Mouse (Mus musculus) kidney, postnatal 0 days (tissue): ENCODE data around the gene Ddx39b. TPM values are rescaled to one million over a fixed set of nuclear protein-coding genes. Genes with fewer than 3 reads are reported as not detected.
A peak's percentile ranks its signal among the peaks of the same experiment; 100 is the strongest.

Experiments used
- ATAC-seq: fragments of 200-750 bp; cut with Nextera tagmentation; replicated peaks from 2 replicates; pipeline ENCODE4 v1.8.0; 2017; ENCODE audit warnings: low read depth, moderate number of reproducible peaks, moderate TSS enrichment, moderate library complexity; ENCODE audit not compliant: low FRiP score
- DNase-seq: peaks from one replicate; pipeline ENCODE4 v3.0.0-alpha.2; 2016; ENCODE audit warnings: low spot score
- H3K27ac ChIP-seq: fragments of 300-500 bp; sonication (generic); 2 replicates; pipeline ENCODE4 v1.5.1; 2014; ENCODE audit warnings: mild to moderate bottlenecking
- H3K27me3 ChIP-seq: fragments of 300-500 bp; sonication (generic); 2 replicates; pipeline ENCODE4 v1.6.1; 2014; ENCODE audit warnings: low read length, mixed read lengths; ENCODE audit not compliant: insufficient read depth
- H3K36me3 ChIP-seq: fragments of 300-500 bp; sonication (generic); 2 replicates; pipeline ENCODE4 v1.6.1; 2014; ENCODE audit warnings: low read length, mixed read lengths; ENCODE audit not compliant: insufficient read depth
- H3K4me1 ChIP-seq: fragments of 300-500 bp; sonication (generic); replicated peaks from 2 replicates; pipeline ENCODE4 v1.6.1; 2014; ENCODE audit warnings: antibody characterized with exemption, low read length, mixed read lengths; ENCODE audit not compliant: insufficient read depth
- H3K4me2 ChIP-seq: fragments of 300-500 bp; sonication (generic); 2 replicates; pipeline ENCODE4 v1.6.1; 2014; ENCODE audit warnings: mild to moderate bottlenecking, low read length, moderate library complexity, mixed read lengths
- H3K4me3 ChIP-seq: fragments of 300-500 bp; sonication (generic); replicated peaks from 2 replicates; pipeline ENCODE4 v1.5.1; 2014; ENCODE audit warnings: low read depth, low read length
- H3K9ac ChIP-seq: fragments of 300-500 bp; sonication (generic); 2 replicates; pipeline ENCODE4 v1.6.1; 2014; ENCODE audit warnings: low read depth, low read length
- H3K9me3 ChIP-seq: fragments of 300-500 bp; sonication (generic); replicated peaks from 2 replicates; pipeline ENCODE4 v1.6.1; 2016; ENCODE audit warnings: low read length, inconsistent platforms, mixed read lengths
- CTCF ChIP-seq: IDR thresholded peaks from 2 replicates; pipeline ENCODE4 v1.5.1; 2016; ENCODE audit warnings: antibody characterized with exemption, low read depth, mild to moderate bottlenecking, moderate library complexity
- WGBS: fragments of 180-500 bp; shearing (Covaris S2); extraction: QIAGEN DNeasy Blood & Tissue Kit; methylation state at CpG from one replicate; pipeline ENCODE4 v1.1.7; 2014; 5-methylcytosine and 5-hydroxymethylcytosine counted together
- polyA plus RNA-seq: library from polyadenylated mRNA; unstranded; fragments of >200 nt; fragmentation: Nextera tagmentation; extraction: Ambion mirVana; gene quantifications from 2 replicates; pipeline ENCODE4 v1.2.1, GENCODE M21; 2015

Ddx39b gene
- polyA plus RNA-seq, 1 experiment from 2014 or later: 303 TPM

DNA sequence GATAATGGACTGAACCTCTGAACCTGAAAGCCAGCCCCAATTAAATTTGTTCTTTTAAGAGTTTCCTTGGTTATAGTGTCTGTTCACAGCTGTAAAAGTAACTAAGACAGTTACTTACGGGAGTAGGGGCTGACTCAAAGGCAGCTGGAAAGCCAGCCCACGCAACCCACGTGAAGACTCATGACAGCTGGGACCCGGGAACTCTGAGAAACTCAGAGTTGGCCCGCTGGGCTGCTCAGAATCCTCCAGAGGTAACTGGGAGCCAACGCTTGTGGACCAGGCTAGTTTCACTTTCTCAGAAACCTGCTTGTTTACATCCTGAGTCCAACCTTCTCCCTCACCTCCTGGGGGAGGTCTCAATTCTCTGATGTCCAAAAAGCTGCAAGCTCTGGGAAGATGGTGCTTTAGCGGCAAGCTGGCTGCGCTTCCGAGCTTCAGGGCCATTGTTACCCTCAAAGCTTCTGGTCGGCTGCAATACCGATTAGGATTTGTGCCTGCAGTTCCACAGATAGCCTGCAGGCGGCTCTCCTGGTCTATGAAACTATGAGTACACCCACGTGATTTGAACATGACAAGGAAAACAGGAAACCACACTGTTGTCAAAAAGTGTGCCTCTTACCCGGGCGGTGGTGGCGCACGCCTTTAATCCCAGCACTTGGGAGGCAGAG is 16.4 kb downstream of the Ddx39b start:
- peak overlapping the region; percentile 10; the same call in 1 of the 2 replicates for H3K4me3 ChIP-seq
- no peak overlapping the region for H3K27ac ChIP-seq
- TF ChIP-seq CTCF: peak; percentile 83
- H3K9ac ChIP-seq: no peak overlapping the region
- no peaks in the 10 kb centered on the region for H3K27me3 ChIP-seq
- DNase-seq (peak; percentile 94), ATAC-seq (0 out of 2 replicates have a peak, but pooled peaks have one; percentile 13)
- H3K4me2 ChIP-seq: peak overlapping the region; percentile 54
- no peaks in the 10 kb centered on the region for H3K4me1 ChIP-seq
- WGBS: 11% methylated on average over 17 of the region's 17 CpGs
- H3K9me3 ChIP-seq: no peaks in the 10 kb centered on the region
- H3K36me3 ChIP-seq: peaks cover 11% of the 10 kb centered on the region

DNA sequence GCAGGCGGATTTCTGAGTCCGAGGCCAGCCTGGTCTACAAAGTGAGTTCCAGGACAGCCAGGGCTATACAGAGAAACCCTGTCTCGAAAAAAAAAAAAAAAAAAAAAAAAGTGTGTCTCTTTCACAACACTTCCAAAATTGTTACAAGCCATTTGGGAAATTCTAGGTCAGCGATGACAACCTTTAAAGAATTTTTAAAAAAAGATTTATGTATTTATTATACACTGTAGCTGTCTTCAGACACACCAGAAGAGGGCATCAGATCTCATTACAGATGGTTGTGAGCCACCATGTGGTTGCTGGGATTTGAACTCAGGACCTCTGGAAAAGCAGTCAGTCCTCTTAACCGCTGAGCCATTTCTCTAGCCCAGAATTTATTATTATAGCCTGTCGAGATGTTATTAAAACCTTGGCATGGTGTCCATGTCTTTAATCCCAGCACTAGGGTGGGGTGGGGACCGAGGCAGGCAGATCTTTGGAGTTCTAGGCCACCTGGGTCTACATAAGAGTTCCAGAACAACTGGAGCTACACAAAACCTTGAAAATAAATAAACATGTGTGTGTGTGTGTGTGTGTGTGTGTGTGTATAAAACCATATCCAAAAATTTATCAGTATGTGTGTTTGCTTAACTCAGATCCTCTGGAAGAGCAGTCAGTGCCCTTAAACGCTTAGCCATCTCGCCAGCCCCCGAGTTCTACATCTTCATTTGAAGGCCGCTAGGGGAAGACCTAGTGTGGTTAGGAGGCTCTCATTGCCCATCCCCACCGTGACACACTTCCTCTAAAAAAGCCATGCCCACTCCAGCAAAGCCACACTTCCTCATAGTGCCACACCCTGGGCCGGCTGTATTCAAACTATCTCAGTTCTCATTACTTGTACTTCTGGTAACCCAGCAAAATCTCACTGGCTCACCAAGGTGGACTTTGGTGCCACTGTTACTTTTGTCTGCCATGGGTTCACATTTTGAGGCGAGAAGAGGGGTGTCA is 17.2 kb downstream of the Ddx39b start:
- H3K36me3 ChIP-seq: peaks cover 2% of the 10 kb centered on the region; the same call in 1 of the 2 replicates
- H3K4me1 ChIP-seq: no peaks in the 10 kb centered on the region
- 63% methylated on average over 11 of the region's 14 CpGs for WGBS
- no peak overlapping the region for H3K4me2 ChIP-seq
- no peak overlapping the region for H3K27ac ChIP-seq
- DNase-seq (no peak), ATAC-seq (no peak)
- H3K9me3 ChIP-seq: no peaks in the 10 kb centered on the region
- TF ChIP-seq CTCF: no peak
- H3K4me3 ChIP-seq: no peak overlapping the region
- no peak overlapping the region for H3K9ac ChIP-seq
- no peaks in the 10 kb centered on the region for H3K27me3 ChIP-seq

DNA sequence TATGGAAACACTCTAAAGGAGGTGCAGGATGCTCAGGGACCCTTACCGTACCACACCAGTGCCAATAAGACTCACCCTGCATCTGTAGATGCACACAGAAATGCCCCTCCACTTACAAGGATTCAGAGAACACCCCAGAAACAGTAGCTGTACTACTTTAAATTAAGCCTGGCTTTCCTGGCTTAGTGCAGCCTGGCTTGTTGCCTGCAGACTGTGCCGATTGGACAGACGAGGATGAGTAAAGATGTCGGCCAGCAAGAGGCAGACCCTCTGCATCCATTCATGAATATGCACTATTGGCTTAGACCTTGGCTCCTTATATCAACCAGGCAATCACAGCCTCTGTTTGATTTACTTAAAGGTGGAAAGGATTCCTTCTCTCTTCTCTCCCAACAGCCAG is 18.1 kb downstream of the Ddx39b start:
- Histone ChIP-seq H3K27me3 (no peaks in the 10 kb centered on the region), H3K9ac (no peak overlapping the region), H3K4me2 (no peak overlapping the region), H3K4me1 (no peaks in the 10 kb centered on the region), H3K27ac (no peak overlapping the region), H3K36me3 (no peaks in the 10 kb centered on the region), H3K4me3 (no peak overlapping the region), H3K9me3 (no peaks in the 10 kb centered on the region)
- no peak for TF ChIP-seq CTCF
- WGBS: 79% methylated on average over 4 of the region's 4 CpGs
- DNase-seq (no peak), ATAC-seq (no peak)

DNA sequence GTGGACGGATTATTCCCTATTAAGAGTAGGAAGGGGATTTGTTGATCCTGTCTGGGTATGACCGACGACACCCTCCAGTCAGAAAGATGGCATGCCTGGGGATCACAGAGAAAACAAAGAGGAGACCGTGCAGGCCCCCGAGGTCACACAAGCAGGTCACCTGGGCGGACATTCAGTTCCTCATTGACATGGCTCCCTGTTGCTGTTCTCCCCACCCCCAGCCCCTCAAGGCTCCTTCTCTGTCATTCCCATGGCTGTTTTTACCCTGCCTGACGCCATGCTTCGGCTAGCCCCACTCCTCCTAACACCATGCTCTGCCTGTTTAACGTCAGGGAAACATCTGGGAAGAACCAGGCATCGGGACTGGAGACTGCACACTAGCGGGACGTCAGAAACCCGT is 20.1 kb downstream of the Ddx39b start:
- no peak for TF ChIP-seq CTCF
- H3K9me3 ChIP-seq: no peaks in the 10 kb centered on the region
- DNase-seq: no peak

DNA sequence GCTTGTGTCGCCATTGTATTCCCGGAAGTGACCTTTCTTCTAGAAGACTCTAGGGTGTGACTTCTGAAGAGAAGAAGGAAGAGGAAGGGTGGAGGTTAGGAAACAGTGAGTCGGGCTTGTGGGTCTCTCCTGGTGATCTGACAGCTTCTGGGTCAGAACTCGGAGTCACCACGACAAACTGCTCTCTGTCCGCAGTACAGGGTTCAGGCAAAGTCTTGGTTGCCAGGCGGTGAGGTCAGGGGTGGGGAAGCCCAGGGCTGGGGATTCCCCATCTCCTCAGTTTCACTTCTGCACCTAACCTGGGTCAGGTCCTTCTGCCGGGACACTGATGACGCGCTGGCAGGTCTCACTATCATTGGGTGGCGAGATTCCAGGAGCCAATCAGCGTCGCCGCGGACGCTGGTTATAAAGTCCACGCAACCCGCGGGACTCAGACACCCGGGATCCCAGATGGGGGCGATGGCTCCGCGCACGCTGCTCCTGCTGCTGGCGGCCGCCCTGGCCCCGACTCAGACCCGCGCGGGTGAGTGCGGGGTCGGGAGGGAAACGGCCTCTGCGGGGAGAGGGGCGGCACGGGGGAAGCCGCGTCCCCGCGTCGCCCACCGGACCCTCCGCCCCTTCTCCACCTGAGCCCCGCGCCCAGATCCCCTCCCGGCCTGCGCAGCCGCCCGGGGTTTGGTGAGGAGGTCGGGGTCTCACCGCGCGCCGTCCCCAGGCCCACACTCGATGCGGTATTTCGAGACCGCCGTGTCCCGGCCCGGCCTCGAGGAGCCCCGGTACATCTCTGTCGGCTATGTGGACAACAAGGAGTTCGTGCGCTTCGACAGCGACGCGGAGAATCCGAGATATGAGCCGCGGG is 21.3 kb downstream of the Ddx39b start, which contains the start of gene H2-D1:
TSS of gene H2-D1 (plus strand) at position 67 of the 859 bp plus-strand sequence.
- no peaks in the 10 kb centered on the region for H3K9me3 ChIP-seq
- H3K4me1 ChIP-seq: no peaks in the 10 kb centered on the region
- peak within 1 kb of the TSS; percentile 69 for H3K9ac ChIP-seq
- H3K4me2 ChIP-seq: peak within 1 kb of the TSS; percentile 99
- no peak for TF ChIP-seq CTCF
- peak within 1 kb of the TSS; percentile 66 for H3K4me3 ChIP-seq
- 2% methylated on average over 73 of the region's 73 CpGs for WGBS
- H3K27me3 ChIP-seq: no peaks in the 10 kb centered on the region
- DNase-seq (peak; percentile 83), ATAC-seq (peak; percentile 85)
- H3K27ac ChIP-seq: no peak within 1 kb of the TSS
- no peaks in the 10 kb centered on the region for H3K36me3 ChIP-seq

More for the DNA sequence above, 20.1 kb downstream of the Ddx39b start:
- no peaks in the 10 kb centered on the region for H3K4me1 ChIP-seq
- no peaks in the 10 kb centered on the region for H3K36me3 ChIP-seq
- H3K9ac ChIP-seq: no peak overlapping the region
- no peak overlapping the region for H3K4me3 ChIP-seq
- H3K27me3 ChIP-seq: no peaks in the 10 kb centered on the region
- H3K4me2 ChIP-seq: no peak overlapping the region
- ATAC-seq: no peak
- WGBS: 73% methylated on average over 13 of the region's 13 CpGs
- no peak overlapping the region for H3K27ac ChIP-seq
